Mouse (Mus musculus): Measurements from ENCODE around the gene Atp2c2.
A peak's percentile ranks its signal among the peaks of the same experiment; 100 is the strongest.

DNA sequence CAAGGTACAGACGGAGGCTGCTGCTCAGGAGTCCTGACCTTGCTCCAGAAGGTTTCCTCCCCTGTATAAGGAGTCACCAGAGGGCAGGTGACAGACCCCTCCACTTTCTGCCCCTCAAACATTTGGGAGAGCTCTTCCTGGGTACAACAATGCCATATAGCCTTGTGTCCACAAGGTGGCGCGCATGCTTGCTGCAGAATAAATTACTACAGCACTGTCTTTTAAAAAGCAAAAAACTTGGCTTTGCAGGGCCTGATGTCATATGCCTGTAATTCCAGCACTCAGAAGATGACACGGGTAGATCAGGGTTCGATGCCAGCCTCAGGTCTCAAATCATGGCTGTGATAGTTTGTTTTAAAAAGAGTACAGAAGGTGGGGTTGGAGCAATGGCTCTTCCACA is 82.9 kb downstream of the Atp2c2 start:
- TF ChIP-seq CTCF (IDR thresholded peaks at IDR 0.05; ENCODE audit: control insufficient read depth, insufficient read depth, insufficient read length): peak; percentile 58
- no peak for TF ChIP-seq CEBPB (IDR thresholded peaks at IDR 0.05; ENCODE audit: low read depth)
- no peak for TF ChIP-seq MYOG (IDR thresholded peaks at IDR 0.05; ENCODE audit: control insufficient read depth, extremely low read depth, insufficient read length)

All from C2C12 (cell line).